Mouse (Mus musculus) ES-Bruce4 (cell line): ENCODE results near the gene Slfn14. TPM values are rescaled to one million over a fixed set of nuclear protein-coding genes. Genes with fewer than 3 reads are reported as not detected.

Experiments
- H3K27ac ChIP-seq: 2 replicates; pipeline ENCODE4 v1.5.1; 2012; ENCODE audit warnings: low read length, inconsistent platforms; ENCODE audit not compliant: insufficient read depth
- H3K27me3 ChIP-seq: 2 replicates; pipeline ENCODE4 v1.6.1; 2012; ENCODE audit warnings: mild to moderate bottlenecking, low read length, inconsistent platforms; ENCODE audit not compliant: control insufficient read depth, poor library complexity, insufficient read depth, severe bottlenecking
- H3K36me3 ChIP-seq: 2 replicates; pipeline ENCODE4 v1.6.1; 2012; ENCODE audit warnings: inconsistent platforms, mild to moderate bottlenecking, low read length, moderate library complexity; ENCODE audit not compliant: control insufficient read depth, poor library complexity, insufficient read depth, severe bottlenecking
- H3K4me1 ChIP-seq: one replicate; pipeline ENCODE4 v1.8.1; 2011; ENCODE audit warnings: low read length; ENCODE audit not compliant: control insufficient read depth, insufficient read depth
- H3K4me3 ChIP-seq: 2 replicates; pipeline ENCODE4 v1.5.1; 2011; ENCODE audit warnings: low read depth, mild to moderate bottlenecking, low read length
- H3K9ac ChIP-seq: 2 replicates; pipeline ENCODE4 v1.6.1; 2012; ENCODE audit warnings: low read depth, mild to moderate bottlenecking, inconsistent platforms; ENCODE audit not compliant: poor library complexity, severe bottlenecking
- H3K9me3 ChIP-seq: replicated peaks from 2 replicates; pipeline ENCODE4 v1.6.1; 2012; ENCODE audit warnings: mild to moderate bottlenecking, low read length, inconsistent platforms; ENCODE audit not compliant: control insufficient read depth, poor library complexity, insufficient read depth, severe bottlenecking
- CTCF ChIP-seq: IDR thresholded peaks from one replicate; pipeline ENCODE4 v1.8.1; 2011; ENCODE audit warnings: low read depth, low read length
- EP300 ChIP-seq: IDR thresholded peaks from 2 replicates; pipeline ENCODE4 v1.6.1; 2011; ENCODE audit warnings: low read depth, low read length; ENCODE audit not compliant: insufficient read depth
- POLR2A ChIP-seq: IDR thresholded peaks from one replicate; pipeline ENCODE4 v1.8.1; 2011; ENCODE audit warnings: low read length; ENCODE audit not compliant: insufficient read depth
- polyA plus RNA-seq: library from polyadenylated mRNA; stranded (reverse); fragments of >200 nt; gene quantifications from 2 replicates; pipeline ENCODE4 v1.2.4, GENCODE M21; 2011; ENCODE audit warnings: low read depth; ENCODE audit not compliant: missing spikeins, insufficient read depth, insufficient read length

Slfn14 gene
- polyA plus RNA-seq, 1 experiment = not detected

- Histone ChIP-seq H3K4me1 (no peaks in the 10 kb centered on the region), H3K9me3 (no peaks in the 10 kb centered on the region), H3K27me3 (no peaks in the 10 kb centered on the region), H3K27ac (peak overlapping the region; percentile 53), H3K4me3 (peak overlapping the region; percentile 88), H3K9ac (peak overlapping the region; percentile 92), H3K36me3 (peaks cover 29% of the 10 kb centered on the region)
- TF ChIP-seq POLR2A (peak; percentile 92), EP300 (peak; percentile 33; the same call in 1 of the 2 replicates), CTCF (no peak)
Measured at GRCm38 (mm10) chr11:83291375-83292250, 5.1 kb upstream of the Slfn14 start.

- Histone ChIP-seq H3K36me3 (peaks cover 10% of the 10 kb centered on the region), H3K4me3 (no peak overlapping the region), H3K27me3 (no peaks in the 10 kb centered on the region), H3K9me3 (no peaks in the 10 kb centered on the region), H3K9ac (no peak overlapping the region), H3K27ac (no peak overlapping the region), H3K4me1 (no peaks in the 10 kb centered on the region)
- TF ChIP-seq EP300 = no peak
- no peak for TF ChIP-seq POLR2A
- TF ChIP-seq CTCF = no peak
Measured at GRCm38 (mm10) chr11:83289633-83290032, 3.1 kb upstream of the Slfn14 start.

- Histone ChIP-seq H3K27me3 (no peaks in the 10 kb centered on the region), H3K9me3 (no peaks in the 10 kb centered on the region), H3K4me1 (no peaks in the 10 kb centered on the region), H3K27ac (no peak overlapping the region), H3K9ac (no peak overlapping the region), H3K4me3 (no peak overlapping the region), H3K36me3 (peaks cover 6% of the 10 kb centered on the region)
- TF ChIP-seq EP300 (no peak), CTCF (no peak), POLR2A (no peak)
Measured at GRCm38 (mm10) chr11:83289036-83289435, 2.5 kb upstream of the Slfn14 start.

- H3K9ac ChIP-seq = no peak overlapping the region
- H3K4me1 ChIP-seq = no peaks in the 10 kb centered on the region
- TF ChIP-seq CTCF = no peak
- TF ChIP-seq EP300 = no peak
- no peak for TF ChIP-seq POLR2A
- no peaks in the 10 kb centered on the region for H3K9me3 ChIP-seq
- H3K27me3 ChIP-seq = no peaks in the 10 kb centered on the region
- no peaks in the 10 kb centered on the region for H3K36me3 ChIP-seq
- no peak overlapping the region for H3K27ac ChIP-seq
- no peak overlapping the region for H3K4me3 ChIP-seq
Measured at GRCm38 (mm10) chr11:83285627-83286026, 899 bp downstream of the Slfn14 start.

GRCm38 (mm10) chr11:83282084-83282483 is 4.4 kb downstream of the Slfn14 start:
- Histone ChIP-seq H3K9ac (no peak overlapping the region), H3K27ac (no peak overlapping the region), H3K4me3 (no peak overlapping the region), H3K4me1 (no peaks in the 10 kb centered on the region), H3K27me3 (no peaks in the 10 kb centered on the region; the same call in 1 of the 2 replicates), H3K9me3 (no peaks in the 10 kb centered on the region), H3K36me3 (no peaks in the 10 kb centered on the region)
- TF ChIP-seq EP300 (no peak), POLR2A (no peak), CTCF (no peak)

- Histone ChIP-seq H3K9me3 (no peaks in the 10 kb centered on the region), H3K27me3 (no peaks in the 10 kb centered on the region; the same call in 1 of the 2 replicates), H3K36me3 (no peaks in the 10 kb centered on the region), H3K27ac (no peak overlapping the region), H3K4me3 (no peak overlapping the region), H3K9ac (no peak overlapping the region), H3K4me1 (no peaks in the 10 kb centered on the region)
- TF ChIP-seq POLR2A (no peak), CTCF (no peak), EP300 (no peak)
Measured at GRCm38 (mm10) chr11:83279691-83280090, 6.8 kb downstream of the Slfn14 start.
